Mouse (Mus musculus) bone marrow, adult 2 months (tissue): ENCODE data around the gene Nfic.

ENCODE experiments used
- CTCF ChIP-seq: fragments of 200-500 bp; IDR thresholded peaks from 2 replicates; pipeline ENCODE4 v1.5.1; 2011; ENCODE audit warnings: low read length, control low read depth; ENCODE audit not compliant: control insufficient read depth, insufficient read depth
- POLR2A ChIP-seq: fragments of 200-500 bp; IDR thresholded peaks from 2 replicates; pipeline ENCODE4 v1.6.1; 2011; ENCODE audit warnings: low read depth, mild to moderate bottlenecking, control low read depth, low read length, borderline replicate concordance; ENCODE audit not compliant: control insufficient read depth

- TF ChIP-seq POLR2A (no peak), CTCF (no peak)
Measured at GRCm38 (mm10) chr10:81466066-81466465, 10.6 kb upstream of the Nfic start.
